Mouse (Mus musculus): Measurements from ENCODE around the gene Dpf3. TPM values are rescaled to one million over a fixed set of nuclear protein-coding genes. Genes with fewer than 3 reads are reported as not detected.

Gene Dpf3
- polyA plus RNA-seq, 1 experiment = 26.0 TPM

DNA sequence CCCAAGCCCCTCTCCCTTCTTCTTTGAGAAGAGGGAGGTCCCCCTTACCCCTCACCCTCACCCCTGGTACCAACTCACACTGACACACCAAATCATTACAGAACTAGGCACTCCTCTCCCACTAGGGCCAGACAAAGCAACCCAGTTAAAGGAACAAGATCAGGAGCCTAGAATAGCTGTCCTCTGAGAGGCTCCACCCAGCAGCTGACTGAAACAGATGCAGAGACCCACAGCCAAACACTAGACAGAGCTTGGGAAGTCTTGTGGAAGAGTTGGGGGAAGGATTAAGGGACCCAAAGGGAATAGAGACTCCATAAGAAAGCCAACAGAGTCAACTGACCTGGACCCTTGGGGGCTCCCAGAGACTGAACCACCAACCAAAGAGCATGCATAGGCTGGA is 246.9 kb downstream of the Dpf3 start:
- Histone ChIP-seq H3K4me1 (ENCODE audit: control insufficient read depth, insufficient read depth, low read length) (no peaks in the 10 kb centered on the region), H3K27ac (ENCODE audit: control insufficient read depth, insufficient read depth, low read depth, low read length) (no peak overlapping the region), H3K4me3 (ENCODE audit: control insufficient read depth, low read depth, low read length) (no peak overlapping the region), H3K36me3 (ENCODE audit: control insufficient read depth, insufficient read depth, low read length) (no peaks in the 10 kb centered on the region), H3K27me3 (ENCODE audit: control insufficient read depth, insufficient read depth, low read length) (no peaks in the 10 kb centered on the region)
- TF ChIP-seq CTCF (IDR thresholded peaks at IDR 0.05; ENCODE audit: control insufficient read depth, insufficient read depth, insufficient replicate concordance, low read depth, low read length) = no peak
- no peak for TF ChIP-seq POLR2A (IDR thresholded peaks at IDR 0.05; ENCODE audit: control insufficient read depth, low read depth, low read length)

GRCm38 (mm10) chr12:83235781-83236180 is 251.7 kb downstream of the Dpf3 start:
- TF ChIP-seq CTCF (IDR thresholded peaks at IDR 0.05; ENCODE audit: control insufficient read depth, insufficient read depth, insufficient replicate concordance, low read depth, low read length) = no peak
- TF ChIP-seq POLR2A (IDR thresholded peaks at IDR 0.05; ENCODE audit: control insufficient read depth, low read depth, low read length) = no peak
- Histone ChIP-seq H3K27me3 (ENCODE audit: control insufficient read depth, insufficient read depth, low read length) (no peaks in the 10 kb centered on the region), H3K4me1 (ENCODE audit: control insufficient read depth, insufficient read depth, low read length) (no peaks in the 10 kb centered on the region), H3K36me3 (ENCODE audit: control insufficient read depth, insufficient read depth, low read length) (no peaks in the 10 kb centered on the region), H3K27ac (ENCODE audit: control insufficient read depth, insufficient read depth, low read depth, low read length) (no peak overlapping the region), H3K4me3 (ENCODE audit: control insufficient read depth, low read depth, low read length) (no peak overlapping the region)

GRCm38 (mm10) chr12:83234981-83235380 is 252.5 kb downstream of the Dpf3 start:
- no peak overlapping the region for H3K27ac ChIP-seq (ENCODE audit: control insufficient read depth, insufficient read depth, low read depth, low read length)
- H3K4me1 ChIP-seq (ENCODE audit: control insufficient read depth, insufficient read depth, low read length) = no peaks in the 10 kb centered on the region
- H3K36me3 ChIP-seq (ENCODE audit: control insufficient read depth, insufficient read depth, low read length) = no peaks in the 10 kb centered on the region
- TF ChIP-seq CTCF (IDR thresholded peaks at IDR 0.05; ENCODE audit: control insufficient read depth, insufficient read depth, insufficient replicate concordance, low read depth, low read length) = no peak
- no peak for TF ChIP-seq POLR2A (IDR thresholded peaks at IDR 0.05; ENCODE audit: control insufficient read depth, low read depth, low read length)
- H3K27me3 ChIP-seq (ENCODE audit: control insufficient read depth, insufficient read depth, low read length) = no peaks in the 10 kb centered on the region
- no peak overlapping the region for H3K4me3 ChIP-seq (ENCODE audit: control insufficient read depth, low read depth, low read length)

GRCm38 (mm10) chr12:83233651-83234050 is 253.9 kb downstream of the Dpf3 start:
- H3K27ac ChIP-seq (ENCODE audit: control insufficient read depth, insufficient read depth, low read depth, low read length) = no peak overlapping the region
- H3K27me3 ChIP-seq (ENCODE audit: control insufficient read depth, insufficient read depth, low read length) = no peaks in the 10 kb centered on the region
- no peak overlapping the region for H3K4me3 ChIP-seq (ENCODE audit: control insufficient read depth, low read depth, low read length)
- no peaks in the 10 kb centered on the region for H3K36me3 ChIP-seq (ENCODE audit: control insufficient read depth, insufficient read depth, low read length)
- H3K4me1 ChIP-seq (ENCODE audit: control insufficient read depth, insufficient read depth, low read length) = no peaks in the 10 kb centered on the region
- TF ChIP-seq POLR2A (IDR thresholded peaks at IDR 0.05; ENCODE audit: control insufficient read depth, low read depth, low read length) = no peak
- TF ChIP-seq CTCF (IDR thresholded peaks at IDR 0.05; ENCODE audit: control insufficient read depth, insufficient read depth, insufficient replicate concordance, low read depth, low read length) = no peak

DNA sequence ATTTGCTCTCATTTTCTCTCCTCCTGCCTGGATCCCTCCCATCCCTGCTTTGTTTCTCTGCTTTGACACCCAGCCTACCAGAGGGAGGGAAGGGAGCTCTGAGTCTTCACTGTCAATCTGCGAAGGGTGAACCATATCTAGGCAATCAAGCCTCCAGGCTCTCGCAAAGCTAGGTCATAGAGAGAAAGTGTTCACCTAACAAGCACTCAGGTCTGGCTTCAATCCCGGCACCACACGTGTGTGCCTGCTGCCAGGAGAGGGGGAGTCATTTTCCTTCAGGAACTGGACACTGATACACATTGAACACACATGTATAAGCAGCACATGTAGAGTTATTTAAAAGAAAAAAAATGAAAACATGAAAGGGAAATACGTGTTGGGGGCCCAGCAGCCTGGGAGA is 254.6 kb downstream of the Dpf3 start:
- Histone ChIP-seq H3K27me3 (ENCODE audit: control insufficient read depth, insufficient read depth, low read length) (no peaks in the 10 kb centered on the region), H3K4me1 (ENCODE audit: control insufficient read depth, insufficient read depth, low read length) (no peaks in the 10 kb centered on the region), H3K4me3 (ENCODE audit: control insufficient read depth, low read depth, low read length) (no peak overlapping the region), H3K27ac (ENCODE audit: control insufficient read depth, insufficient read depth, low read depth, low read length) (no peak overlapping the region), H3K36me3 (ENCODE audit: control insufficient read depth, insufficient read depth, low read length) (no peaks in the 10 kb centered on the region)
- TF ChIP-seq POLR2A (IDR thresholded peaks at IDR 0.05; ENCODE audit: control insufficient read depth, low read depth, low read length) (no peak), CTCF (IDR thresholded peaks at IDR 0.05; ENCODE audit: control insufficient read depth, insufficient read depth, insufficient replicate concordance, low read depth, low read length) (no peak)

DNA sequence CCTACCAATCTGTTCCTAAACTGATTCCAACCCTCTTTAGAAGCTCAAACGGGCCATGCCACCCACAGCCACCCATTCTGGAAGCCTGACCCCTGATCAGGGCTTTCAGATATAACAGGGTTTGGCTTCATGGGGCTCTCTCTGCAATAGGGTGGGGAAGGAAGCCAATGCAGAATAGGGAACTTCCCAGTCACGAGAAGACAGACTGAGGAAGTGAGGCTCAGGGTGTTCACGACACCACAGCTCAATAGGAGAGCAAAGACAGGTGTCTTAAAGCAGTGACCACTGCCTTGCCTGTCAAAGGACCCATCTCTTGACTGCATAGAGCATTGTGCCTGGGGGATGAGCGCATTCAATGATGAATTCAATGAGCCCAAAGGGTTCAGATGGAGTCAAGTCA is 256.3 kb downstream of the Dpf3 start:
- TF ChIP-seq POLR2A (IDR thresholded peaks at IDR 0.05; ENCODE audit: control insufficient read depth, low read depth, low read length) = no peak
- TF ChIP-seq CTCF (IDR thresholded peaks at IDR 0.05; ENCODE audit: control insufficient read depth, insufficient read depth, insufficient replicate concordance, low read depth, low read length) = no peak
- H3K36me3 ChIP-seq (ENCODE audit: control insufficient read depth, insufficient read depth, low read length) = no peaks in the 10 kb centered on the region
- H3K27ac ChIP-seq (ENCODE audit: control insufficient read depth, insufficient read depth, low read depth, low read length) = no peak overlapping the region
- H3K4me1 ChIP-seq (ENCODE audit: control insufficient read depth, insufficient read depth, low read length) = no peaks in the 10 kb centered on the region
- H3K27me3 ChIP-seq (ENCODE audit: control insufficient read depth, insufficient read depth, low read length) = no peaks in the 10 kb centered on the region
- no peak overlapping the region for H3K4me3 ChIP-seq (ENCODE audit: control insufficient read depth, low read depth, low read length)

- H3K27me3 ChIP-seq (ENCODE audit: control insufficient read depth, insufficient read depth, low read length) = no peaks in the 10 kb centered on the region
- H3K27ac ChIP-seq (ENCODE audit: control insufficient read depth, insufficient read depth, low read depth, low read length) = no peak overlapping the region
- no peak overlapping the region for H3K4me3 ChIP-seq (ENCODE audit: control insufficient read depth, low read depth, low read length)
- H3K4me1 ChIP-seq (ENCODE audit: control insufficient read depth, insufficient read depth, low read length) = no peaks in the 10 kb centered on the region
- TF ChIP-seq CTCF (IDR thresholded peaks at IDR 0.05; ENCODE audit: control insufficient read depth, insufficient read depth, insufficient replicate concordance, low read depth, low read length) (no peak), POLR2A (IDR thresholded peaks at IDR 0.05; ENCODE audit: control insufficient read depth, low read depth, low read length) (no peak)
- no peaks in the 10 kb centered on the region for H3K36me3 ChIP-seq (ENCODE audit: control insufficient read depth, insufficient read depth, low read length)
Measured at GRCm38 (mm10) chr12:83229683-83230082, 257.8 kb downstream of the Dpf3 start.

DNA sequence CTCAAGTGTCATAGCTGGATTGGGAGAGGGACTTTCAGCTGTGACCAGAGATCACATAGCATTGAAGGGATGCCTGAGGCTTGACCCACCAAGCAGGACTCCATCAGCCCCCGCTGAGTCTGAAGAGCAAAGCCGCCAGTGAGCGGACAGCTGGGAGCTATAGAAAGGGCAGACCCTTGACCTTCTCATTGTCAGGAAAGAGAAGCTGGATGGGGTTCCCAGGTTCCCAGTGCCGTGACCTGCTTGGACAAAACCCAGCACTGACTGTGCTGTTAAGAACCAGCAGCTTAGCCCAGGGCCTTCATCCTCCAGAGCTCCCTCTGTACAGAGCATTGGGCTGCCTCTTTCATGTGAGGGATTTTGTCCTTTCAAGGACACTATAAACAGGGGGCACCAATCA is 260.5 kb downstream of the Dpf3 start:
- Histone ChIP-seq H3K27me3 (ENCODE audit: control insufficient read depth, insufficient read depth, low read length) (no peaks in the 10 kb centered on the region), H3K4me3 (ENCODE audit: control insufficient read depth, low read depth, low read length) (no peak overlapping the region), H3K4me1 (ENCODE audit: control insufficient read depth, insufficient read depth, low read length) (no peaks in the 10 kb centered on the region), H3K27ac (ENCODE audit: control insufficient read depth, insufficient read depth, low read depth, low read length) (no peak overlapping the region), H3K36me3 (ENCODE audit: control insufficient read depth, insufficient read depth, low read length) (no peaks in the 10 kb centered on the region)
- TF ChIP-seq POLR2A (IDR thresholded peaks at IDR 0.05; ENCODE audit: control insufficient read depth, low read depth, low read length) = no peak
- TF ChIP-seq CTCF (IDR thresholded peaks at IDR 0.05; ENCODE audit: control insufficient read depth, insufficient read depth, insufficient replicate concordance, low read depth, low read length) = no peak

Data from testis, adult 2 months (tissue).